Mouse (Mus musculus) erythroblast, embryonic 14.5 days (primary cell): ENCODE measurements at regions not wholly inside any gene's neighbourhood (a gene's known extent, or its start where the extent isn't known, plus 50 kb on each side); places are given as distances from the start of the nearest gene placed in this dataset.

ENCODE experiments used
- H3K27me3 ChIP-seq: 2 replicates; pipeline ENCODE4 v1.6.1; 2012; ENCODE audit warnings: inconsistent platforms; ENCODE audit not compliant: control insufficient read depth
- H3K36me3 ChIP-seq: 2 replicates; pipeline ENCODE4 v1.6.1; 2012; ENCODE audit warnings: mild to moderate bottlenecking, inconsistent platforms; ENCODE audit not compliant: control insufficient read depth
- H3K4me1 ChIP-seq: 2 replicates; pipeline ENCODE4 v1.6.1; 2012; ENCODE audit warnings: inconsistent platforms; ENCODE audit not compliant: control insufficient read depth
- H3K4me3 ChIP-seq: replicated peaks from 2 replicates; pipeline ENCODE3; 2012; ENCODE audit warnings: moderate library complexity, mild to moderate bottlenecking, inconsistent platforms
- H3K9me3 ChIP-seq: 2 replicates; pipeline ENCODE4 v1.6.1; 2012; ENCODE audit warnings: low read length, inconsistent platforms, mixed read lengths; ENCODE audit not compliant: control insufficient read depth
- GATA1 ChIP-seq: IDR thresholded peaks from 2 replicates; pipeline ENCODE4 v1.6.1; 2012; ENCODE audit warnings: low read length, inconsistent platforms, mixed read lengths
- TAL1 ChIP-seq: IDR thresholded peaks from 3 replicates; pipeline ENCODE4 v1.6.1; 2012; ENCODE audit warnings: low read length, inconsistent platforms, mixed read lengths

GRCm38 (mm10) chr3:52158788-52159260 lies 53.9 kb upstream of the Maml3 start:
- H3K9me3 ChIP-seq: peaks cover 5% of the 10 kb centered on the region; the same call in 1 of the 2 replicates
- no peaks in the 10 kb centered on the region; the same call in 1 of the 2 replicates for H3K4me1 ChIP-seq
- TF ChIP-seq GATA1: no peak
- TF ChIP-seq TAL1: no peak
- H3K4me3 ChIP-seq: no peak overlapping the region
- H3K27me3 ChIP-seq: no peaks in the 10 kb centered on the region
- H3K36me3 ChIP-seq: no peaks in the 10 kb centered on the region

GRCm38 (mm10) chr3:52161688-52162087 lies 56.8 kb upstream of the Maml3 start:
- H3K4me1 ChIP-seq: no peaks in the 10 kb centered on the region; the same call in 1 of the 2 replicates
- H3K9me3 ChIP-seq: no peaks in the 10 kb centered on the region
- no peaks in the 10 kb centered on the region for H3K36me3 ChIP-seq
- H3K4me3 ChIP-seq: no peak overlapping the region
- no peaks in the 10 kb centered on the region for H3K27me3 ChIP-seq
- TF ChIP-seq TAL1 (no peak), GATA1 (no peak)

GRCm38 (mm10) chr3:52163990-52164389 lies 59.1 kb upstream of the Maml3 start:
- no peaks in the 10 kb centered on the region for H3K36me3 ChIP-seq
- TF ChIP-seq TAL1: no peak
- TF ChIP-seq GATA1: no peak
- no peaks in the 10 kb centered on the region for H3K27me3 ChIP-seq
- H3K4me1 ChIP-seq: no peaks in the 10 kb centered on the region; the same call in 1 of the 2 replicates
- H3K4me3 ChIP-seq: no peak overlapping the region
- no peaks in the 10 kb centered on the region for H3K9me3 ChIP-seq

- Histone ChIP-seq H3K27me3 (no peaks in the 10 kb centered on the region), H3K4me1 (no peaks in the 10 kb centered on the region), H3K36me3 (no peaks in the 10 kb centered on the region), H3K9me3 (no peaks in the 10 kb centered on the region), H3K4me3 (no peak overlapping the region)
- TF ChIP-seq TAL1: no peak
- TF ChIP-seq GATA1: no peak
These were observed 62.5 kb upstream of the Maml3 start for GRCm38 (mm10) chr3:52167420-52167819.

- no peaks in the 10 kb centered on the region for H3K9me3 ChIP-seq
- H3K4me1 ChIP-seq: no peaks in the 10 kb centered on the region
- no peak overlapping the region for H3K4me3 ChIP-seq
- TF ChIP-seq GATA1 (no peak), TAL1 (no peak)
- no peaks in the 10 kb centered on the region for H3K27me3 ChIP-seq
- no peaks in the 10 kb centered on the region for H3K36me3 ChIP-seq
These were observed 66.0 kb upstream of the Maml3 start for GRCm38 (mm10) chr3:52170847-52171246.

GRCm38 (mm10) chr3:52171303-52171702 lies 66.4 kb upstream of the Maml3 start:
- no peaks in the 10 kb centered on the region for H3K9me3 ChIP-seq

GRCm38 (mm10) chr3:52173490-52173889 lies 68.6 kb upstream of the Maml3 start:
- TF ChIP-seq GATA1 (no peak), TAL1 (no peak)
- H3K4me1 ChIP-seq: no peaks in the 10 kb centered on the region
- H3K4me3 ChIP-seq: no peak overlapping the region
- H3K27me3 ChIP-seq: no peaks in the 10 kb centered on the region
- H3K36me3 ChIP-seq: no peaks in the 10 kb centered on the region
- no peaks in the 10 kb centered on the region for H3K9me3 ChIP-seq

More at GRCm38 (mm10) chr3:52171303-52171702, 66.4 kb upstream of the Maml3 start:
- H3K4me1 ChIP-seq: no peaks in the 10 kb centered on the region
- no peaks in the 10 kb centered on the region for H3K27me3 ChIP-seq
- H3K36me3 ChIP-seq: no peaks in the 10 kb centered on the region
- TF ChIP-seq TAL1: no peak
- no peak for TF ChIP-seq GATA1
- H3K4me3 ChIP-seq: no peak overlapping the region

GRCm38 (mm10) chr3:52176108-52176507 lies 71.2 kb upstream of the Maml3 start:
- Histone ChIP-seq H3K4me1 (no peaks in the 10 kb centered on the region), H3K27me3 (no peaks in the 10 kb centered on the region), H3K4me3 (no peak overlapping the region), H3K36me3 (no peaks in the 10 kb centered on the region), H3K9me3 (no peaks in the 10 kb centered on the region)
- TF ChIP-seq GATA1 (no peak), TAL1 (no peak)

GRCm38 (mm10) chr3:52178851-52179250 lies 74.0 kb upstream of the Maml3 start:
- no peak for TF ChIP-seq GATA1
- no peak for TF ChIP-seq TAL1
- no peaks in the 10 kb centered on the region for H3K27me3 ChIP-seq
- H3K36me3 ChIP-seq: no peaks in the 10 kb centered on the region
- no peaks in the 10 kb centered on the region for H3K9me3 ChIP-seq
- H3K4me3 ChIP-seq: no peak overlapping the region
- no peaks in the 10 kb centered on the region for H3K4me1 ChIP-seq

- Histone ChIP-seq H3K4me1 (no peaks in the 10 kb centered on the region), H3K27me3 (no peaks in the 10 kb centered on the region), H3K4me3 (no peak overlapping the region), H3K9me3 (no peaks in the 10 kb centered on the region), H3K36me3 (no peaks in the 10 kb centered on the region)
- TF ChIP-seq TAL1 (no peak), GATA1 (no peak)
These were observed 74.8 kb upstream of the Maml3 start for GRCm38 (mm10) chr3:52179686-52180085.
